Mouse (Mus musculus): ENCODE results near the gene Gm20388.

Gene Gm20388

DNA sequence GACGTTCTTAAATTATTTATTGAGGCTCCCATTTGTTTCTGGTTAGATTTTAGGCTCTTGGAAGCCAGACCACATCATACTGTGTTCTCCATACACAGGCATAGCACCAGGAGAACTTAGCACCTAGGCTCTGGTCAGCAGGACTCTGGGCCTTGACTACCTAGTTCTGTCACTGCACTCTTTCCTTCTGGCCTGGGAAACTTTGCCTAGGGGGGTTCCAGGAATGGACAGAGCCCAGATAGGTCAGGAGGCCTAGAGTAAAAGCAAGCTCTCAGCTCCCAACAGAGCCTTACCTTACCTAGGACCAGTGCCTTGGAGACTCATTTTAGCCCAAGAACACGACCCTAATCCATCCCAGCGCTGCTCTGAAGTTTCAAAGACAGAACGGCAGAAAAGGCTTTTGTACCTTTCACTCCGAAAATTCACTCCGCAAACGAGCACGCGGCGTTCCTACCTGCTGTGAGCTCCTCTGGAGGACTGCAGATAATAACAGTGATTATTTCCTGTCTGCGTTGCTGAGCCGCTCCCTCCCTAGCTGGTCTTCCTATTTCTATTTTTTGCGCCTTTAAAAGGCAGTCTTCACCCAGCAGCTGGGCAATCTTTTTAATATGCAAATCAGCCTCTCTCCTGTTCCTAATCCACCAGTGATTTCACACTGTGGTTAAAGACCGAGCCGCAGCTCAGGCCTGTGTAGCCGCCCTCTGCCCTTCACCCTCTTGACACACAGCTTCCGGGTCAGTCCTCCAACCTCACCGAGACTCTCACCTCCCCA, 3843.1 kb downstream of the Gm20388 start:
- DNase-seq (ENCODE audit: low spot score in 2 of 2), result no peak

DNA sequence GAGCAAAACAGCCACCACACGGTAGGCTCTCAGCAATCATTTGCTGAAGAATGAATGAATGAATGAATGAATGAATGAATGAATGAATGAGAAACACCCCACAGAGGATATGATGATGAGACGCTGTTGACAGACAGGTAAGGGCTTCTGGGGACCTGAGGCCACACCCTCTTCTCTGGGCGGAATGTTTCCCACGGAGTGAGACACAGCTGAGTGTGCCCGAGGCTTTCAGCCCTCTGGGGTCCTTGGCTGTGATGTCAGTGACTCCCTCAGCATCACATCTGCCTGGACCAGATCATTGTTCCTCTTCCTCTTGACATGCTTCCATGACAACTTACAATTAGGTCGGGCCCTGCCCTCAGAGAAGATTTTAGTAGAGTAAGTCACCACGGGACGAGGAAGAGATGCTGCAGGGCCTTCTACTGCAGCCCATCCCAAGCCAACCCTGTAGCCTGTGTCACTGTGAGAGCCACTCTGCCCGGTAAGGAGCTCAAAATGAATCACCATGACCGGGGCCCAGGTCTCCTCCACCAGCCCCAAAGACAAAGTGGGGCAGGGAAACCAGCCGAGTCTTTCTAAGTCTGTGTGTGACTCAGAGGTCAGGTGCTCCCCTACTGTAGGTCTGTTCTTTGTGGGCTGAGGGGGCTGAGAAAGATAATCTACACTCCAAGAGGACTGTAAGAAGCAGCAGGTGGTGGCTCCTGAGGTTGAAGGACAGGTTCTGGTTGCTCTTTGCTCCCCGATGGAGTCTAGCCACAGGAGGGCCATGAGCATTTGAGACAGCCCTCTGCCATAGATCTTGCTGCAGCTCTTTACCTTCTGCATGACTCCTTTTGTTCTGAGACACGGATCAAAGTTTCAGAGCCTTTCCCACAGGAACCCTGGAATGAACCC, 3844.1 kb downstream of the Gm20388 start:
- DNase-seq (ENCODE audit: low spot score in 2 of 2), result no peak

DNA sequence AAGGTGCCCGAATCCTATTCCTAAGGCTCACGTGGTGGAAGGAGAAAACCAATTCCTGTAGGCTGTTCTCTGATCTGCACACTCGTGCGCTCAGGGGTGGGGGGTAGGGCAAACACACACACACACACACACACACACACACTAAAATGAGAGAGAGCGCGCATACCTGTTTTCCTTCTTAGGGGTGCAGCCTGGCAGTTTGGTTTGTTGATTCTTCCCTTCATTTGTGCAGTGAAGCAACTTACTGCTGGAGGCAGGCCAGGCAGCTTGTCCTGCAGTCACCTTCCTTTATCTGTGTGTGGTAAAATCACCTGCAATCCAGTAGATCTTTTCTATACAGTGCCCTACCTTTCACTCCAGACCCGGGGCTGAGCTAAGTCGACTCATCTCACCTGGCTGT, 3846.3 kb downstream of the Gm20388 start:
- no peak for DNase-seq (ENCODE audit: low spot score in 2 of 2)

DNA sequence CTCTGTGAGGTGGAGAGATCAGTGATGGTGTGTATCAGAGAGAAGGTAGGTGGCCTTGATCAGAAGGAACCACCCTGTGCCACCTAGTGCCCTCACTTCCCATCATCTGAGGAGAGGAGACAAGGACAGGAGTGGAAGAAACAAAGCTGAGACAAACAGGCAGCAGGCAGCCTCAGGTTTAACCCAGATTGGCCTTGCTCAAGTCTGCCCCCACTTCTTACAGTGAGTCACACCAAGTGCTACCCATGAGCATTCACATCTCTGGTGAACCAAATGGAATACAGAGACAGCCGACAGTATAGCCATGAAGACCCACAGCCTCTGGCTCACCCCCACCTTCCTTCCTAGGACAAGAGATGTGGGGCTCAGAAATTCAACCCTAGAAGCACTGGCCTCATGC, 3848.3 kb downstream of the Gm20388 start:
- DNase-seq (ENCODE audit: low spot score in 2 of 2), result no peak

DNA sequence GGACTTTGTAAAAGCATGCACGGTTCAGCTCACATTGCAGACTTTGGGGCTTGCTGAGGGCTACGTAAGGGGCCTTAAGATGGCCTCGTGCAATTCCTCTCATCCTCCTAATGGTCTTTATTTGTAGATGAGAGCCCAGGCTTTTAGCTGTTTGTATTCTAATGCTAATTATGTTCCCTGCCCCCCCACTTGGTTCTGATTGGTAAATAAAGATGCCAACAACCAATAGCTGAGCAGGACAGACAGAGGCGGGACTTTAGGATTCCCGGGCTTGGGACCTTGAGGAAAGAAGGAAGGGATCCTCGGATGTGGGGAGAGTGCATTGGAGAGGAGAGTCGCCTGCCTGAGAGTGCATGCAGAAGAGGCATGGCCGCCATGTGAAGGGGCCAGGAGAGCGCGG, 3849.3 kb downstream of the Gm20388 start:
- no peak for DNase-seq (ENCODE audit: low spot score in 2 of 2)

DNA sequence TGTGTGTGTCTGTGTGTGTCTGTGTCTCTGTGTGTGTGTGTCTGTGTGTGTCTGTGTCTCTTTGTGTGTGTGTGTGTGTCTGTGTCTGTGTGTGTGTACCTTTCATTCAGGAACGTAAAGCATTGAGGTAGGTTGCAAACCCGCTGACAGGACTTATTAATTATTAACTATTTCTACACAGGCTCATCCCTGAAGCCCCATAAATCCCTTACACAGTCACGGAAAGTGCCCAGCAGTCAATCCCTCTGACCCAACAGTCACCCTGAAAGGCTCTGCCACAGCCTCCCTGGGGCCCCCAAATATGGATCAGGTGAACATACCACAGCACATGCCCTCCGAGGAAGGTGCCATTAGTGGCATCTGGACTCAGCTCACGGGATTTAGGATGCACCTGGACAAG, 3849.9 kb downstream of the Gm20388 start:
- no peak for DNase-seq (ENCODE audit: low spot score in 2 of 2)

DNA sequence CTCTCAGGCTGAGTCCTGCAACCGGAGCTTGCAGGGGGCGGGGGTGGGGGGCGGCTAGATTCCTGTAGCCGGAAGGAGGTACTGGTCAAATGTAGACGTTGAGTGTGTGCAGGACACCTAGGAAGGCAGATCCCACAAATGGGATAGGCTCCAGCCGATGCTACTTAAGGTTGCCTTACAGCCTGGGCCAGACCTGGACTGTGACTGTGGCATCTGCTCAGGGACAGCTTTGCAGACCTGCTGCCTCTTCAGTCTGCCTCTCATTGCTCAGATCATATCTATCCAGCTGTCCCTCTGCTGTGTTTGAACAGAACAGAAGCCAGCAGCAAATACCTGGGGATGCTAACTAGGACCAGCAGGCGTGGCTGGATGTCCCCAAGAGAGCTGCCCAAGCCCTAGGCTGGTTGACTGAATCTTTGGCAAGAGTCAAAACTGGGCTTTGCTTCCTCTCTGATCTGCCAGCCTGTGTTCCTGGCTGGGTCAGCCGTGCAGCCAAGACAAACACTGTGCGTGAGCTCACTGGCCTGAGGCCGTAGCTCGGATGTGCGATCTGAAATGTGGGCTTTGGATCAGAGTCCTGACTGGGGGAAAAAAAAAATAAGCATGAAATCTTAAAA, 3850.7 kb downstream of the Gm20388 start:
- peak in 1 of 2 experiments; percentile 43 for DNase-seq (ENCODE audit: low spot score in 2 of 2)

DNA sequence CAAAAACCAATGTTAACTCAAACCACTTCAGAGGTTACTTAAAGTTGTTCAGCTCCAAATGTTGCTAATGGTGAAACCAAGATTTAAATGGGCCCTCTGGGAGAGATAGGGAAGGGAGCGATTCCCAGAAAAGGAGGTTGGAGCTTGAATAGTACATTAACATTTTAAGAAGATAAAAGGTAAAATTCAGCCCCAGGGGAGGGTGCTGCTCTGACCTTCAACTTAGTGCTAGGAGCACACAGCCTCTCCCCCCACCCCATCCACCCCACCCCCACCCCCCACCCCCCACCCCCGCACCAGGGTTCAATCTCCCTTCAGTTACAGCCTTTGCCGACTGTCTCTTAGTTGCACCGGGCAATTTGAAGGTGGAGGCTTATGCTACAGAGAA, 3851.2 kb downstream of the Gm20388 start:
- no peak for DNase-seq (ENCODE audit: low spot score in 2 of 2)

DNA sequence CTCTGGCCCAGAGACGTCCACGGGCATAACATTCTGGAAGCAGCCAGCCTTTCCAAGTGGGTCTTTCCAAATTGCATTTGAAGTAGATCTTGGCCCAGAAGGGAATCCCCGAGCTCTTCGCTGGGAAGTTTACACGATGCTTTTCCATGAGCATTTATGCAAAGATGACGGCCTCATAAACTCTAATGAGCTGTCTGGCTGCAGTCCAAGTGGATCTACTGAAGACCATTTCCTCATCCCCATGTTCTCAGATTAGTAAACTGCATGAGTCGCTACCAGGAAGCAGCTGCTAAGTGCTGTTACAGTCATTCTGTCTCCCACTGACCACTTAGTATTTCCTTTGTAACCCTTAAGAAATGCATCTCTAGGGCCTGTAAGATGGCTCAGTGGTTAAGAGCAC, 3852.7 kb downstream of the Gm20388 start:
- peak in 1 of 2 experiments; percentile 49 for DNase-seq (ENCODE audit: low spot score in 2 of 2)

DNA sequence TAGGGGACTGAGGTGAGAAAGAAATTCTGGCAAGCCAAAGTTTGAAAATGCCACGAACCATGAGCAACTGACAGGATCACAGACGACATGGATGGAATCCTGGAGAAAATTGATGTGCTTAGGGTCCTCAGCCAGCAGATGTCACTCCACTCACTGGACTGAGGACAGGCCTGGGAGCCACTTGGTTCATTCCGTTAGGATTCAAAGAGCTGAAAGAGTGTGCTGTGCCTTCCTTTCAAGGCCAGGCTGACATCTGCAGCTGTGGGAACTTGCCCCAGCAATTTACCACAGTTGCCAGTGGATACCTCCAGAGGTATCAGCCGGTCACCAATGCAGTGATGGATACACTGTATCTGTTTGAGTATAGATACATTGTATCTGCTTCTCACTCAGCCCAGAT, 3854.0 kb downstream of the Gm20388 start:
- DNase-seq (ENCODE audit: low spot score in 2 of 2), result no peak

DNA sequence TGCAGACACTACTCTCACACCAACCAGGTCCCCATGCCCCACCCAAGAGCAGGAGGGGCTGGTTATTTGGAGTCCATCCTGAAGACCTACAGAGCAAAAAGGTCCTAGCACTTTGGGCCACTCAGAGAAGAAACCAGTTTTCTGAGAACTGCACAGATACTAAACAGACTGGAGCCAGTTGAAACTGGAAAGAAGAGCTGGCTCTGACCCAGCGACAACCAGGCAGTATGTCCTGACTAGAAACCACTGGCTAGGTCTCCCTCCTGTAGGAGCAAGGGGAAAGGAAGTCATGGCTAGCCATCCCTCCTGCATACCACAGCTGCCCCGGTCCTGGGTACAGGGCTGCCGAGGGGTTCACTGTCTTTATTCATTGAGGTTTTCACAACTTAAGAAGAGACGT, 3855.9 kb downstream of the Gm20388 start:
- DNase-seq (ENCODE audit: low spot score in 2 of 2), result no peak

DNA sequence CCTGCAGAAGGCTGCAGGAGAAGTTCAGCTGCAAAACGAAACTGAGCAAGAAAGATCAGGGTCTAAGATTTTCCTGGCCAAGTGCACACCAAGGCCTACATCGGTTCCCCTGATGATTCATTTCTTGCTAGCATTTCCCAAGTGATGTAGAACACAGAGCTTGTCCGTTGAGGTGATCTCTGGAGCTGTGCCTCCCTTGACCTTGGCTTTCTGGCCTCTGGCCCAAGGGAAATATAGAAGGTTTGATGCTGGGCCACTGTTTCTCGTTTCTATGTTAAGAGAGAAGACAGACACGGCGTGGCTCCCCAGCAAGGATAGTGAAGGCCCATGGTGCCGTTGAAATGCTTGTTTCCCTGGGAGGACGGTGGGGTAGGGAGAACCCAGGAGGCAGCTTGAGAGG, 3857.2 kb downstream of the Gm20388 start:
- no peak for DNase-seq (ENCODE audit: low spot score in 2 of 2)

DNA sequence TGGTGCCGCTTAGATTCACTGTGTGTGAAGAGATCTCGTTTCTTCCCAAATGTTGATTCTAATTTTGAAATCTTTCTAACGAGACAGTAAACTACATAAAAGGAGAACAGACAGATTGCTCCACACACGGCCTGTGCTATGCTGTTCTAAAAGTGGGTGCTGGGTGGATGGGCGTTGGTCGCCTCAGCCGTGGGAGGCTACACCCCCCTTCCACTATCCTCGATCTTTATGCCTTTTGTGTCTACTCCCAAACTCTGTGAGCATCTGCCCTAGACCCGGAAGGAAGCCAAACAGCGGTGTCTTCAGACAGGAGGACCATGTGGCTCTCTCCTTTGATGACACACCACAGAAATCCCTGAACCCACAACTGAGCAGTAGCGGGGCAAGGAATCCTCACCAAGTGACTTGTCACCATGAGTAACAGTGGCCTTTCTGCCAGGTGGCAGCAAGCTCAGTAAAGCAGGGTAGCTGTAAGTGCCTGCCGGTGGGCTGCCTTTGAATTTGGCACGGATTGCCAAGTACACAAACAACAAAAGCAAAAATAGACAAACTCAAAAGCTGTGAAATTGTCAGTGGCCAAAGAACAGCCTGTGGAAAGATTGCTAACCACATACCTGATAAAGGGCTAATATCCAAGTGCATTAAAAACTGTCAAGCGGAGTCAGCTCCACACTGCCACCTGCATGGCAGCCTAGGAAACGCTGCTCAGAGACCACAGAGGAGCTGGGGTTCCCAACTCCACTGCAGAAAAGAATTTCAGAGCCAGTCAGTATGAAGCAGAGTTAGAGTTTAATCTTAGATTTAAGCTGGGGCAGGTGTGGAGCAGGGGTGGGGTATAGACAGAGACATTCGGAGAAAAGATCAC, 3858.1 kb downstream of the Gm20388 start:
- DNase-seq (ENCODE audit: low spot score in 2 of 2), result peak; percentile 42 to 45

DNA sequence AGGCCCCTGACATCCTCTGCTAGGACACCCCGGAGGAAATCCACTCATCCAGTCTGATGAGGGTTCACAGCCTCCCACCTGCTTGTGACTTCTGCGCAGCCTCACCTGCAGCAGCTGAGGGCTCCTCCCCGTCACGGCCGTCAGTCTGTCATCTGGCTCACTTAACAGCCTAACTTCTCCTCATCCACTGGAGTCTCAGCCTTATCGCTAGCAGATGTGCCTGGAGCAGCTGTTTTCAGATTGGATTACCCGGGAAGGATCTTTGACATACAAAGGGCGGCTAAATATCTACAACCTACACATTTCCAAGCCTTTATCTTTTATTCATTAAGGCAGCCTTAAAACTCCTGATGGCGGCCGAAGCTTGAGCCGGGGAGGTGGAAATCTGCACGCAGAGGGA, 3862.8 kb downstream of the Gm20388 start:
- DNase-seq (ENCODE audit: low spot score in 2 of 2), result no peak

DNA sequence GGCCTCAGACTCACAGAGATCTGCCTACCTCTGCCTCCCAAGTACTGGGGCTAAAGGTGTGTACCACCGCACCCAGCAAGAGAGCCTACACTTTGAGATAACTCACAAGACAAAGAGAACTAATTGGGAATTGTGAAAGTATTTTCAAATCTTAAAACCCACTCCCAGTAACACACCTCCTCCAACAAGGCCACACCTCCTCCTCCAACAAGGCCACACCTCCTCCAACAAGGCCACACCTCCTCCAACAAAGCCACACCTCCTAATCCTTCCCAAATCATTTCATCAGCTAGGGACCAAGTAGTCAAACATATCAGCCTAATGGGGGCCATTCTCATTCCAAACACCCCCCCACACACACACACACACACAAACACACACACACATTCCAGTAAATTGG, 3863.8 kb downstream of the Gm20388 start:
- no peak for DNase-seq (ENCODE audit: low spot score in 2 of 2)

DNA sequence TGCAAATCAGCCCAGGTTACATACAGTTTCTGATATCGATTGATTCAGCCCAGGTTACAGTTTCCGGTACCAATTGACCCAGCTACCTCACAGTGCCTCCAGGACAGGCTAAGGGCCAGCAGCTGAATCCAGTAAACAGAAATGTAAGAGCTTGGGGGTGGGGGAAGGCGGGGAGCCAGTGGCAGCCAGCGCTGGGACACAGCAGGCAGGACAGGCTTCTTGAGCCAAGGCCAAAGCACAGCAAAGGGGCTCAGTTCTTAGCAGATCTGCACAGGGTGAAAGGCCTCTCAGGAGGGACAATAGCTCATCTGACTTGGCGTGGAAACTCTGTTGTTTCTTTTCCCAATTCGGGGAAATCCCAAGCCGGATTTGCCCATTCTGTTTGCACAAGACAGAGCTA, 3866.7 kb downstream of the Gm20388 start:
- no peak for DNase-seq (ENCODE audit: low spot score in 2 of 2)

DNA sequence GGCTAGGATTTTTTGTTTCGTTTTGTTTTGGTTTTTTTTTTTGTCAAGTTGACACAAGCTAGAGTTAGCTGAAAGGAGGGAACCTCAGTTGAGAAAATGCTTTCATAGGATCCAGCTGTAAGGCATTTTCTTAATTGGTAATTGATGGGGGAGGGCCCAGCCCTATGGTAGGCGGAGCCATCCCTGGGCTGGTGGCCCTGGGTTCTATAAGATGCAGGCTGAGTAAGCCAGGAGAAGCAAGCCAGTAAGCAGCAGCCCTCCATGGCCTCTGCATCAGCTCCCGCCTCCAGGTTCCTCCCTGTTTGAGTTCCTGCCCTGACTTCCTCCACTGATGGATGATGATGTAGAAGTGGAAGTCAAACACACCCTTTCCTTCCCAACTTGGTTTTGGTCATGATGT, 3869.8 kb downstream of the Gm20388 start:
- DNase-seq (ENCODE audit: low spot score in 2 of 2), result no peak

DNA sequence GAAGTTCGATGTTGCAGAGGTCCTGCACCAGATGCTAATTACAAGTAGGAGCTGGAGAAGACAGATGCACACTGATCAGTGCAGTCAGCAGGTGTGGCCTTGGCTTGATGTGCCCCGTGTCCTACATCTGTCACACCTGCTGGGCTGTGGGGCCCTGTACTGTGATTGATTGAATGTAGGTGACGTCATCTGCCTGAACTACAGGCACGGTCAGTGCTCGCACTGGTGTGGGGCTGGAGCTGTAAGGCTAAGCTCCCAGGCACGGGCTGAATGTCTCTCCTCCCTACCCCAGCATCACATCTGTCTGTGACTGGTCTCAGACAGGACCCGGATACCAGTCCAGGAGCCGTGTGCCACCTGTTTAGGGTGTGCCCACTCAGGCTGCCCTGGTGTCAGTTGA, 3870.6 kb downstream of the Gm20388 start:
- DNase-seq (ENCODE audit: low spot score in 2 of 2), result no peak

DNA sequence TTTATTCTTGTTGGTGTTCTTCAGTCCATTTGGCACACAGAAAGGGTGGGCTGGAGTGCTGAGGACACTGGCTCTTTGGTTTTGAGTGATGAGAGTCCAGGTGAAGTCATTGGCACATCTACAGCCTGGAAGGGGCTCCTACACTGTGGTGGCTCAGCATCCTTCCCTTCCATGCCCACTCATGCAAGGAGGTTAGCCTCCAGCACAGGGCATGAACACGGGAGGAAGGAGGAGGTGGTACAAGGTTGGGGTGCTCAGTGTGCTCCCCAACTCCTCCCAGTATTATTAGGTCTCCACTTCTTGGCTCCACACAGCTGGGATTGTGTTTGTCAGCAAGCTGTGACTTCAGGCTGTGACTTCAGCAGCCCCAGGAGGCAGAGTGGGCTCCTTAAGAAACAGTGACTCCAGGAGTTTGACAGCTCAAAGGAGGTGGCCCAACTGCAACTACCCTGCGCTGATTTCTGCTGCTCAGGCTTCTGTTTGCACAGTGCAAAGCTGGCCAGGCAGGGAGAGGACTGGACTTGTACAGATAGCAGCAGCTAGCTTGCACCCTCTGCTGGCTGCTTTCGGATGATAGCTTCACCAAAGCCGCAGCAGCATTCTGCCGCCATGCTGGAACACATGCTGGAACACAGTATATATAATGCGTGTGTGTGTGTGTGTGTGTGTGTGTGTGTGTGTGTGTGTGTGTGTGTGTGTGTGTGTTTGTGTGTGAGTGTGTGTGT, 3873.0 kb downstream of the Gm20388 start:
- DNase-seq (ENCODE audit: low spot score in 2 of 2), result peak; percentile 55 to 74

DNA sequence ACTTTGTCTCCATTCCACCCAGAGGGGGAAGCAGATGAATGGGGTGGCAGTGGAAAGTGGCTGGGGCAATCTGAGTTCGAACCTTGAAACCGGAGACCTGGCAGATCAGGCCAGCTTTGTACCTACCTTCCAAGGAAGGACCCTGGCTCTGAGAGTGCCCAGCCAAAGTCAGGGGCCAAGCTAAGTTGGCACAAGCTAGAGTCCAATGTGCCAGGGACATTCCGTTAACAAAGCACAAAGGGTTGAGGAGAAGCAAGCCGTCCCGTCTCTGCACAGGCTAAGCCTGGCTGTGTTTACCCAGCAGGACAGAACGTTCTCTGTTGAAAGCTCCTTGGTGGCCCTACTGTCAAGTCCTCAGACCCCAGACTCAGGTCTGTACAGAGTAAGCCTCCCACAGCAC, 3875.5 kb downstream of the Gm20388 start:
- DNase-seq (ENCODE audit: low spot score in 2 of 2), result no peak

DNA sequence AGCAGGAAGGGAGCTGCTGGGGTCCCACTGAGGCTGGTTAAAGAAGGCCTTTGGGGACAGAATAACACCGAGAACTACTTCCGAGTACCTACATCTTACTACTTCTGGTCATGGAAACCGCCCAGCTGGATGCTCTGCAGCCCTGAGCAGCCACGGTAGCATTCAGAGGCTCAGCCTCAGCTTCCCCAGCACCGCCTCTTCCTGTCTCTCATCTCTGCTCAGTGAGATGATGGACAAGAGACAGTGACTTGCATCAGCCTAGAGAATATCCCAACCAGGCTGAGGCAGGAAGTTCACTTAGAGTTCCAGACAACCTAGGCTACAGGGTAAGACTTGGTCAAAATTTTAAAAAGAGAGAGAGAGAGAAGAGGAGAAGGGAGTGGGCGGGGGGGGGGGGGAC, 3876.0 kb downstream of the Gm20388 start:
- DNase-seq (ENCODE audit: low spot score in 2 of 2), result no peak

All from urinary bladder, adult 18-20 months (tissue).